Mouse (Mus musculus): ENCODE measurements at regions not wholly inside any gene's neighbourhood (a gene's known extent, or its start where the extent isn't known, plus 50 kb on each side); places are given as distances from the start of the nearest gene placed in this dataset.
A peak's percentile ranks its signal among the peaks of the same experiment; 100 is the strongest.

DNA sequence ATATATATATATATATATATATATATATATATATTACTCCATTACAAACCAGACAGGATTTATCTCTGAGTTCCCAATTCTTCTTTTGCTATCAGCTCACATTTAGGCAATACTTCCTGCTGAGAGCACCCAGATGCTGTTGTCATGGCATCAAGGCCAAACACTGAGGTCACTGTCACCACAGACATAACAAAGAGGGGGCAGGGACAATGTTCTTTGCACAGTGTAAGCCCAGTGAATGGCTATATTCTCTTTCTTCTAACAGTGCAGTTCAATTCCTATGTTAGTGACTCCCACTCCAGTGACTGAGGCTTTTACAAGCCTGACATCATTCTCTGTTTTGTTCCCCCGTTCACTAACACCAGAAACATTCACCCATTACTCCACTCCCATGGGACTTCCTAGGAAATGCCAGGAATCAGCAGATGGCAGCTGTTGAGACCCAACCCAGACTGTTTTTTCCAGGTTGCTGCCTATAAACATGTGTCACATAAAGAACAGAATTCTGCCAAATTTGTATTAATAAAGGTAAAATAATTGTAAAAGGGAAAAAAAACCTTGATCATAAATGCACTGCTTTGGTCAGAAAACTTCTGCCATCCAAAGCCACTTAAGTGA lies 289.5 kb downstream of the Slc22a22 start:
- no peaks in the 10 kb centered on the region for H3K79me2 ChIP-seq (replicated peaks; ENCODE audit: control insufficient read depth, insufficient read depth, low read length)
- TF ChIP-seq CTCF (IDR thresholded peaks at IDR 0.05) (no peak), EP300 (IDR thresholded peaks at IDR 0.05; ENCODE audit: insufficient read depth, low read depth, low read length) (no peak), POLR2A (IDR thresholded peaks at IDR 0.05; ENCODE audit: insufficient read depth, low read depth, low read length) (no peak)
- no peaks in the 10 kb centered on the region for H3K36me3 ChIP-seq (ENCODE audit: control insufficient read depth, insufficient read depth, low read length)
- 11% methylated on average over 1 of the region's 1 CpGs for WGBS
- H3K9ac ChIP-seq (ENCODE audit: low read depth, low read length) = no peak overlapping the region
- intact Hi-C loops (cut with DNase I) = no loop called here
- H3K4me1 ChIP-seq (ENCODE audit: control insufficient read depth, insufficient read depth, low read length) = no peaks in the 10 kb centered on the region
- H3K4me3 ChIP-seq = no peak overlapping the region
- no peak overlapping the region for H3K27ac ChIP-seq
- no peak for DNase-seq
- H3K27me3 ChIP-seq (ENCODE audit: control insufficient read depth, insufficient read depth, low read length) = no peaks in the 10 kb centered on the region

GRCm38 (mm10) chr15:57179138-57179537 lies 298.3 kb downstream of the Slc22a22 start:
- TF ChIP-seq EP300 (IDR thresholded peaks at IDR 0.05; ENCODE audit: insufficient read depth, low read depth, low read length) = no peak
- no peak for TF ChIP-seq CTCF (IDR thresholded peaks at IDR 0.05)
- no peak for TF ChIP-seq POLR2A (IDR thresholded peaks at IDR 0.05; ENCODE audit: insufficient read depth, low read depth, low read length)
- Histone ChIP-seq H3K4me3 (no peak overlapping the region), H3K9ac (ENCODE audit: low read depth, low read length) (no peak overlapping the region), H3K36me3 (ENCODE audit: control insufficient read depth, insufficient read depth, low read length) (no peaks in the 10 kb centered on the region), H3K4me1 (ENCODE audit: control insufficient read depth, insufficient read depth, low read length) (no peaks in the 10 kb centered on the region), H3K79me2 (replicated peaks; ENCODE audit: control insufficient read depth, insufficient read depth, low read length) (no peaks in the 10 kb centered on the region), H3K27me3 (ENCODE audit: control insufficient read depth, insufficient read depth, low read length) (no peaks in the 10 kb centered on the region), H3K27ac (no peak overlapping the region)
- WGBS = 63% methylated on average over 1 of the region's 1 CpGs
- no peak for DNase-seq
- intact Hi-C loops (cut with DNase I) = no loop called here

GRCm38 (mm10) chr15:57172723-57173122 lies 304.7 kb downstream of the Slc22a22 start:
- WGBS = 20% methylated on average over 5 of the region's 5 CpGs
- no peak for TF ChIP-seq POLR2A (IDR thresholded peaks at IDR 0.05; ENCODE audit: insufficient read depth, low read depth, low read length)
- no peak for TF ChIP-seq CTCF (IDR thresholded peaks at IDR 0.05)
- no peak for TF ChIP-seq EP300 (IDR thresholded peaks at IDR 0.05; ENCODE audit: insufficient read depth, low read depth, low read length)
- Histone ChIP-seq H3K9ac (ENCODE audit: low read depth, low read length) (no peak overlapping the region), H3K27ac (no peak overlapping the region), H3K27me3 (ENCODE audit: control insufficient read depth, insufficient read depth, low read length) (no peaks in the 10 kb centered on the region), H3K79me2 (replicated peaks; ENCODE audit: control insufficient read depth, insufficient read depth, low read length) (no peaks in the 10 kb centered on the region), H3K4me3 (no peak overlapping the region), H3K36me3 (ENCODE audit: control insufficient read depth, insufficient read depth, low read length) (no peaks in the 10 kb centered on the region), H3K4me1 (ENCODE audit: control insufficient read depth, insufficient read depth, low read length) (no peaks in the 10 kb centered on the region)
- intact Hi-C loops (cut with DNase I) = no loop called here
- DNase-seq = no peak

- Histone ChIP-seq H3K4me3 (no peak overlapping the region), H3K27me3 (ENCODE audit: control insufficient read depth, insufficient read depth, low read length) (no peaks in the 10 kb centered on the region), H3K27ac (no peak overlapping the region), H3K9ac (ENCODE audit: low read depth, low read length) (no peak overlapping the region), H3K36me3 (ENCODE audit: control insufficient read depth, insufficient read depth, low read length) (no peaks in the 10 kb centered on the region), H3K4me1 (ENCODE audit: control insufficient read depth, insufficient read depth, low read length) (no peaks in the 10 kb centered on the region), H3K79me2 (replicated peaks; ENCODE audit: control insufficient read depth, insufficient read depth, low read length) (no peaks in the 10 kb centered on the region)
- WGBS = 66% methylated on average over 12 of the region's 12 CpGs
- TF ChIP-seq POLR2A (IDR thresholded peaks at IDR 0.05; ENCODE audit: insufficient read depth, low read depth, low read length) (no peak), EP300 (IDR thresholded peaks at IDR 0.05; ENCODE audit: insufficient read depth, low read depth, low read length) (no peak), CTCF (IDR thresholded peaks at IDR 0.05) (no peak)
- DNase-seq = no peak
- intact Hi-C loops (cut with DNase I) = no loop called here
Observed at GRCm38 (mm10) chr15:57162401-57163343, 314.8 kb downstream of the Slc22a22 start.

GRCm38 (mm10) chr15:57140130-57140750 lies 337.2 kb downstream of the Slc22a22 start:
- Histone ChIP-seq H3K27me3 (ENCODE audit: control insufficient read depth, insufficient read depth, low read length) (no peaks in the 10 kb centered on the region), H3K36me3 (ENCODE audit: control insufficient read depth, insufficient read depth, low read length) (no peaks in the 10 kb centered on the region), H3K27ac (no peak overlapping the region), H3K79me2 (replicated peaks; ENCODE audit: control insufficient read depth, insufficient read depth, low read length) (no peaks in the 10 kb centered on the region), H3K9ac (ENCODE audit: low read depth, low read length) (no peak overlapping the region), H3K4me1 (ENCODE audit: control insufficient read depth, insufficient read depth, low read length) (no peaks in the 10 kb centered on the region), H3K4me3 (no peak overlapping the region)
- TF ChIP-seq EP300 (IDR thresholded peaks at IDR 0.05; ENCODE audit: insufficient read depth, low read depth, low read length) = no peak
- TF ChIP-seq POLR2A (IDR thresholded peaks at IDR 0.05; ENCODE audit: insufficient read depth, low read depth, low read length) = no peak
- TF ChIP-seq CTCF (IDR thresholded peaks at IDR 0.05) = no peak
- intact Hi-C loops (cut with DNase I) = no loop called here
- 27% methylated on average over 9 of the region's 9 CpGs for WGBS
- DNase-seq = peak in 1 of 2 experiments; percentile 23
